Mouse (Mus musculus): ENCODE results near the gene Cntrob. TPM values are rescaled to one million over a fixed set of nuclear protein-coding genes. Genes with fewer than 3 reads are reported as not detected.

Gene Cntrob
- 6.9 and 7.3 TPM in 2 replicates for polyA plus RNA-seq (2015; fragmentation: Nextera tagmentation; extraction: Ambion mirVana)

DNA sequence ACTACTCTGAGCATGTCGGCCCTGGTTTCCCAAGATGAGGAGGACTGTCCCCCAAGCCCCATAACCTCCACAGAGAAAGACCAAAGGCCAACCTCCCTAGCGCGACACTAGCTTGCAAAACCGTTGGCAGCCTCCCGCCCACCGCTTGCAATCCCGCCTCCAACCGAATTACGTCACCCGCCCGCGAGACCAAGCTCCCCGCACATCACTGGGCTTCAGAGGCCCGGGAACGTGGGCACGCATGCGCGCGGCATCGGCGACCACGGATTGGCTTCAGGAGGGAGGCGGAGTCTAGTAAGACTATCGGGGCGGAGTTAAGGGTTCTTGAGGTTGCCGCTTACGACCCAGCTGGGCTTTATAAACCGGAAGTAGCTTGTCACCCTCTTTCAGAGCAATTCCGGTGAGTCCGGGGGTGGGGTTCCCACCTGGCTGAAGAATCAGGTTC, at the start of gene Cntrob, which contains the start of gene Trappc1:
TSS of gene Cntrob (minus strand) at position 109 of the 445 bp plus-strand sequence.
TSS of gene Trappc1 (plus strand) at position 314 of the 445 bp plus-strand sequence.

GRCm38 (mm10) chr11:69369215-69369989, 45.8 kb upstream of the Cntrob start, which contains the start of gene Chd3:
Gene Chd3 (minus strand): TSS chr11:69369406.

DNA sequence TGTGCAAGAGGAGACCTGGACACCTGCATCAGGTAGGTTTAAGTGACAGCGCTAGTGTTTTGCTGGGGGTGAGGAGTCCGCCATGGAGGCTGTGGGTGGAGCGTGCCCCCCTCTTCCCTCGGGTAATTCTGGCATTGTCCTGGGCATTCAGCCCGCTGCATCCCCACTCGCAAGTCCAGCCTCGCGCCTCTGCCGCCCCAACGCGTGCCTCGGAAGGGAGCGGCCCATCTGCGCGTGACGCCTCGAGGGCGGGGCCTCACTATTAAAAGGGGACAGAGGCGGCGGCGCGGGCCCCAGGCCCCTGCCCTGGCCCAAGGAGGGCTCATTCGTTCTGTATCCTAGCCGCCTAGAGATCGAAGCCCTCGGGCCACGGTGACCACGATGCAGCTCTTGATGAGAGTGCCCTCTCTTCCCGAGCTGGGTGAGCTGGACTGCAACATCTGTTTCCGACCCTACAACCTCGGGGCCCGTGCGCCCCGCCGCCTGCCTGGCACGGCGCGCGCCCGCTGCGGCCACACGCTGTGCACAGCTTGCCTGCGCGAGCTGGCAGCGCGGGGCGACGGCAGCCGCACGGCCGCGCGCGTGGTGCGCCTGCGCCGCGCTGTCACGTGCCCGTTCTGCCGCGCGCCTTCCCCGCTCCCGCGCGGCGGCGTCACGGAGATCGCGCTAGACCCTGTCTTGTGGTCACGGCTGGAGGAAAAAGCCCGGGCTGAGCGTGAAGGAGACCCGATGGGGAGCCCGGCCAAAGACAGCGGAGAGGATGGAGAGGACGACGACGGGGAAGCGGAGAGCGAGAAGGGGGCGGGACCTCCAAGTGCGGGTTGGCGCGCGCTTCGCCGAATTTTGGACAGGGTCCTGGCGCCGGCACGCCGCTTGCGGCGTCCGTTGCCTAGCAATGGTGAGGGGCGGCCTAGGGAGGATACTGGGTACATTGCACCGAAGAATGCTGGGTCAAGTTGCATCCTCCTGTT, 16.9 kb upstream of the Cntrob start, which contains the start of gene Rnf227:
TSS of gene Rnf227 (plus strand) at position 301 of the 971 bp plus-strand sequence.

DNA sequence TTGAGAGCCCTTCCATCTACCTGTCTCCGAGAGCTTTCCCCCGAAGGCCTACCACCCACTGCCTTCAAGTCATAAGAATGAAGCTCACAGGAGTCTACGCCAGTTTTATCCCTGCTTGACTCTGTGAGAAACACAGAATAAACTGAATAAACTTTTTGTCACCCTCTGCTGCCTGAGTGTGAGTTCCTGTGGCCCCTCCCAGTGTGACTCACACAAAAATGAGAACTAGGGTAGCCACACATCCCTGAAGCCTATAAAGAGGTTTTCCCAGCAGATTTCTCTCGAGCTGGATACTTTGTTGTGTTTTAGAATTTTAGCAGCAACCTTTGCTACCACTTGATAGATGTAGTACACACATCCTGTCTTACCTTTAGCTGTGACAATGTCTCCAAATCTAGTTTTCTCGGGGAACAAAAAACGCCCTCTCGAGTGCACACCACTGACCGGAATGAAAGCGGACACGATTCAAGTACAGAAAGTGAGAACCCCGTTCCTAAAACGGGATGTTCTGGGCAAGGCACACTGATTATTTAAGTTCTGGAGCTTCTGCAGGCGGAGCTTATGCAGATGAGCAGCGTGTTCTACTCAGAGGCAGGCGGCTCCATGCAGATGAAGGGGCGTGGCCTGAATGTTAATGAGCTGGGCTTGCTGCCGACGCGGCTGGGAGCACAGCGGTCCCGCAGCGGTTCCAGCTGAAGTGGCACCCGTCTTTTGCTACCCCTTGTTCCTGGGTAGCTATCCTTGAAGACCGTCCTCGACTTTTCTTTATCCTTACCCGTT, 2.2 kb upstream of the Cntrob start, which contains the start of gene Kcnab3:
TSS of gene Kcnab3 (plus strand) at position 631 of the 780 bp plus-strand sequence.

Other genes starting within 250 kb of the Cntrob start
- 124 and 125 TPM in 2 replicates for gene Vamp2, start 235.3 kb downstream of the Cntrob start, polyA plus RNA-seq (2015; fragmentation: Nextera tagmentation; extraction: Ambion mirVana)
- gene Per1, start 228.6 kb downstream of the Cntrob start, polyA plus RNA-seq (2015; fragmentation: Nextera tagmentation; extraction: Ambion mirVana): 17.0 and 26.6 TPM in 2 replicates
- gene Hes7, start 203.4 kb downstream of the Cntrob start, polyA plus RNA-seq (2015; fragmentation: Nextera tagmentation; extraction: Ambion mirVana): 0.35 and 0.50 TPM in 2 replicates
- gene 9130213A22Rik, start 201.2 kb downstream of the Cntrob start, polyA plus RNA-seq (2015; fragmentation: Nextera tagmentation; extraction: Ambion mirVana): 0.25 and 1.0 TPM in 2 replicates
- 1.1 and 2.0 TPM in 2 replicates for gene Aloxe3, start 197.9 kb downstream of the Cntrob start, polyA plus RNA-seq (2015; fragmentation: Nextera tagmentation; extraction: Ambion mirVana)
- gene Alox12b, start 166.8 kb downstream of the Cntrob start, polyA plus RNA-seq (2015; fragmentation: Nextera tagmentation; extraction: Ambion mirVana): 0.77 TPM in 1 of 2 replicates, not detected in the other
- gene Alox8, start 125.9 kb downstream of the Cntrob start, polyA plus RNA-seq (2015; fragmentation: Nextera tagmentation; extraction: Ambion mirVana): 0.08 TPM in 1 of 2 replicates, not detected in the other
- 0.20 and 0.26 TPM in 2 replicates for gene Gucy2e, start 86.7 kb downstream of the Cntrob start, polyA plus RNA-seq (2015; fragmentation: Nextera tagmentation; extraction: Ambion mirVana)
- 156 and 165 TPM in 2 replicates for gene Trappc1, start 205 bp upstream of the Cntrob start, polyA plus RNA-seq (2015; fragmentation: Nextera tagmentation; extraction: Ambion mirVana)
- 2.1 and 3.4 TPM in 2 replicates for gene Kcnab3, start 2.5 kb upstream of the Cntrob start, polyA plus RNA-seq (2015; fragmentation: Nextera tagmentation; extraction: Ambion mirVana)
- gene Rnf227, start 16.7 kb upstream of the Cntrob start, polyA plus RNA-seq (2015; fragmentation: Nextera tagmentation; extraction: Ambion mirVana): 11.8 and 19.2 TPM in 2 replicates
- 20.4 and 27.7 TPM in 2 replicates for gene Chd3, start 45.6 kb upstream of the Cntrob start, polyA plus RNA-seq (2015; fragmentation: Nextera tagmentation; extraction: Ambion mirVana)
- gene Naa38, start 71.7 kb upstream of the Cntrob start, polyA plus RNA-seq (2015; fragmentation: Nextera tagmentation; extraction: Ambion mirVana): 338 and 498 TPM in 2 replicates
- gene Cyb5d1, start 71.9 kb upstream of the Cntrob start, polyA plus RNA-seq (2015; fragmentation: Nextera tagmentation; extraction: Ambion mirVana): 16.4 and 21.0 TPM in 2 replicates
- 36.4 and 44.7 TPM in 2 replicates for gene Tmem88, start 74.5 kb upstream of the Cntrob start, polyA plus RNA-seq (2015; fragmentation: Nextera tagmentation; extraction: Ambion mirVana)
- gene Kdm6b, start 89.9 kb upstream of the Cntrob start, polyA plus RNA-seq (2015; fragmentation: Nextera tagmentation; extraction: Ambion mirVana): 13.8 and 14.7 TPM in 2 replicates
- gene Dnah2, start 225.3 kb upstream of the Cntrob start, polyA plus RNA-seq (2015; fragmentation: Nextera tagmentation; extraction: Ambion mirVana): 0.30 and 1.3 TPM in 2 replicates
- gene Efnb3, start 236.4 kb upstream of the Cntrob start, polyA plus RNA-seq (2015; fragmentation: Nextera tagmentation; extraction: Ambion mirVana): 9.0 and 17.2 TPM in 2 replicates